Mouse (Mus musculus): Measurements from ENCODE around the gene Phospho1. TPM values are rescaled to one million over a fixed set of nuclear protein-coding genes. Genes with fewer than 3 reads are reported as not detected.

The Phospho1 gene
- total and polyA plus RNA-seq, 2 experiments: 1.6 to 31.8 TPM

DNA sequence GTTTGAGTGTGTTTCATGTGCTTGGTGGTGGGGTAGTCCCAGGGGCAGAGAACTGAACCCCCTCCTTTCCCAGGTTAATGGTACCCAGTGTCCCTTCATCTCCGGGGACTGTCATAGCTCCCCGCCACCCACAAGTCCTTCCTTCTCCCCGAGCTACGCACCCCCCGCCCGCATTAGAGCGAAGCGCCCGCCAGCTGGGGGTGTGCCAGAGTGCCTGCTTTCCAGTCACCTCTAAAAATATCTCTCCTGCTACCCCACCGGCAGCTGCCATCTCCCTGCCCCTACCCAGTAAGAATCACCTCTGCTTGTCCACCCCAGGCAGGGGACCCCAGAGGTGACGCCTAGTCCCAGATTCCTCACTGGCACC, 561 bp downstream of the Phospho1 start:
- H3K79me2 ChIP-seq (ENCODE audit: control insufficient read depth, insufficient read depth, low read length): no peaks in the 10 kb centered on the region
- H3K27ac ChIP-seq (replicated peaks; ENCODE audit: insufficient read depth, low read depth, low read length): no peak overlapping the region
- DNase-seq (ENCODE audit: extremely low read depth, low read depth, low spot score): no peak
- H3K4me3 ChIP-seq (ENCODE audit: insufficient read depth, low read depth, low read length): peak overlapping the region; percentile 82
- H3K27me3 ChIP-seq (ENCODE audit: control insufficient read depth, insufficient read depth, low read length): no peaks in the 10 kb centered on the region
- H3K36me3 ChIP-seq (ENCODE audit: control insufficient read depth, insufficient read depth, low read length): no peaks in the 10 kb centered on the region
- TF ChIP-seq CTCF (IDR thresholded peaks at IDR 0.05; ENCODE audit: low read depth, low read length) (no peak), POLR2A (IDR thresholded peaks at IDR 0.05; ENCODE audit: extremely low read depth, insufficient read depth, low read length) (no peak)
- WGBS: 5% methylated on average over 11 of the region's 11 CpGs
- H3K9ac ChIP-seq (ENCODE audit: low read depth, low read length): peak overlapping the region; percentile 83
- H3K4me1 ChIP-seq (ENCODE audit: control insufficient read depth, insufficient read depth, low read length): peaks cover 26% of the 10 kb centered on the region

- H3K79me2 ChIP-seq (ENCODE audit: control insufficient read depth, insufficient read depth, low read length): no peaks in the 10 kb centered on the region
- H3K36me3 ChIP-seq (ENCODE audit: control insufficient read depth, insufficient read depth, low read length): no peaks in the 10 kb centered on the region
- TF ChIP-seq POLR2A (IDR thresholded peaks at IDR 0.05; ENCODE audit: extremely low read depth, insufficient read depth, low read length) (no peak), CTCF (IDR thresholded peaks at IDR 0.05; ENCODE audit: low read depth, low read length) (no peak)
- no peak overlapping the region for H3K9ac ChIP-seq (ENCODE audit: low read depth, low read length)
- 37% methylated on average over 3 of the region's 3 CpGs for WGBS
- peak; percentile 16 for DNase-seq (ENCODE audit: extremely low read depth, low read depth, low spot score)
- H3K27ac ChIP-seq (replicated peaks; ENCODE audit: insufficient read depth, low read depth, low read length): no peak overlapping the region
- H3K4me3 ChIP-seq (ENCODE audit: insufficient read depth, low read depth, low read length): no peak overlapping the region
- peaks cover 5% of the 10 kb centered on the region; the same call in 1 of the 2 replicates for H3K27me3 ChIP-seq (ENCODE audit: control insufficient read depth, insufficient read depth, low read length)
- peaks cover 26% of the 10 kb centered on the region for H3K4me1 ChIP-seq (ENCODE audit: control insufficient read depth, insufficient read depth, low read length)
Measured at GRCm38 (mm10) chr11:95825625-95826024, 1.3 kb downstream of the Phospho1 start.

DNA sequence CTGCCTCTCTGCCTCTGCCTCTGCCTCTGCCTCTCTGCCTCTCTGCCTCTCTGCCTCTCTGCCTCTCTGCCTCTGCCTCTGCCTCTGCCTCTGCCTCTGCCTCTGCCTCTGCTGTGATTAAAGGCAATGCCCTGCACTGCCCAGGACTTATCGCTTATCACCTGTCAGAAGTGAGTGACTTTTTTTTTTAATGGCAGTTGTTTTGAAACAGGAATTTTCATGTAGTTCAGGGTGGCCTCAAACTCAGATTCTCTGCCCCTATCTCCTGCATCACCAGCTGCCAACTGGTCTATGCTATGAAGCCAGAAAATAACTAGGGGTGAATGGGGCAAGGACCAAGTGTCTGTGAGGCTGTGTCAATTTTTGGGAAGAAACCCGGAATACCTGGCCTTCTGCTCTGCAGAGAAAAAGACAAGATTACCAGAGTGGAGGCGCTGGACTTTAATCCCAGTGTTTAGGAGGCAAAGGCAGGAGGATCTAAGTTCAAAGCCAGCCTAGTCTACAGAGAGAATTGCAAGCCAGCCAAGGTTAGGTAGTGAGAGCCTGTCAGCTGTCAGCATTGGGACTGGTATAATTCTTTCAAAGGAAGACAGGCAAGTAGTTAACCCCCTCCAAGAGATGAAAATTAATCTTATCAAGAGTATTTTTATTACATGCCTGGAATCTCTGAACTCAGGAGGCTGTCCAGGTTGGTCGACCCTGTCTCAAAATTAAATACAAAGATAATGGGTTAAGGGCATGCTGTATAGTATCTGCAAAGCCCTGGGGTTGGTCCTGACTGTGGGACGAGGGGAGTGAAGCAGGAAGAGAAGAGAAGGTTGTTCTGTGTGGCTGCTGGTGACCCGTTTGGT, 2.2 kb downstream of the Phospho1 start:
- no peaks in the 10 kb centered on the region for H3K36me3 ChIP-seq (ENCODE audit: control insufficient read depth, insufficient read depth, low read length)
- H3K9ac ChIP-seq (ENCODE audit: low read depth, low read length): no peak overlapping the region
- no peak overlapping the region for H3K27ac ChIP-seq (replicated peaks; ENCODE audit: insufficient read depth, low read depth, low read length)

DNA sequence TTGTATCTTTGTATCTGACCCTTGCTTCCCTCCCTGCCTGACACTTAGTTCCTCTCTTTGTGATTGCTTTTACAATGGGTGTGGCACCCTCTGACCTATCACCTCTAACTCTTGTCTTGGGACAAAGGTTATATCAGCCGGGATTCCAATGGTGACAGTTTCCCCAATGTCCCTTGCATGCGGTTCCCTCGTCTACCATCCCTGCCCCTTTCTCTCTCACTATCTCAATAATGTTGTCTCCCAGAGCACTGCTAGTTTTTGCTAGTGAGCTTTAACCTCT, 2.8 kb downstream of the Phospho1 start:
- Histone ChIP-seq H3K4me3 (ENCODE audit: insufficient read depth, low read depth, low read length) (no peak overlapping the region), H3K9ac (ENCODE audit: low read depth, low read length) (no peak overlapping the region), H3K27ac (replicated peaks; ENCODE audit: insufficient read depth, low read depth, low read length) (no peak overlapping the region), H3K4me1 (ENCODE audit: control insufficient read depth, insufficient read depth, low read length) (peaks cover 17% of the 10 kb centered on the region), H3K36me3 (ENCODE audit: control insufficient read depth, insufficient read depth, low read length) (no peaks in the 10 kb centered on the region), H3K79me2 (ENCODE audit: control insufficient read depth, insufficient read depth, low read length) (no peaks in the 10 kb centered on the region), H3K27me3 (ENCODE audit: control insufficient read depth, insufficient read depth, low read length) (peaks cover 5% of the 10 kb centered on the region; the same call in 1 of the 2 replicates)
- peak; percentile 66 for DNase-seq (ENCODE audit: extremely low read depth, low read depth, low spot score)
- 2% methylated on average over 3 of the region's 3 CpGs for WGBS
- TF ChIP-seq POLR2A (IDR thresholded peaks at IDR 0.05; ENCODE audit: extremely low read depth, insufficient read depth, low read length): no peak
- no peak for TF ChIP-seq CTCF (IDR thresholded peaks at IDR 0.05; ENCODE audit: low read depth, low read length)

More for the DNA sequence above, 2.2 kb downstream of the Phospho1 start:
- WGBS: 46% methylated on average over 6 of the region's 6 CpGs
- no peak overlapping the region for H3K4me3 ChIP-seq (ENCODE audit: insufficient read depth, low read depth, low read length)
- peaks cover 5% of the 10 kb centered on the region; the same call in 1 of the 2 replicates for H3K27me3 ChIP-seq (ENCODE audit: control insufficient read depth, insufficient read depth, low read length)
- peaks cover 20% of the 10 kb centered on the region for H3K4me1 ChIP-seq (ENCODE audit: control insufficient read depth, insufficient read depth, low read length)
- TF ChIP-seq CTCF (IDR thresholded peaks at IDR 0.05; ENCODE audit: low read depth, low read length) (no peak), POLR2A (IDR thresholded peaks at IDR 0.05; ENCODE audit: extremely low read depth, insufficient read depth, low read length) (no peak)
- no peaks in the 10 kb centered on the region for H3K79me2 ChIP-seq (ENCODE audit: control insufficient read depth, insufficient read depth, low read length)
- peak; percentile 36 for DNase-seq (ENCODE audit: extremely low read depth, low read depth, low spot score)

- H3K9ac ChIP-seq (ENCODE audit: low read depth, low read length): no peak overlapping the region
- TF ChIP-seq CTCF (IDR thresholded peaks at IDR 0.05; ENCODE audit: low read depth, low read length) (peak; percentile 61), POLR2A (IDR thresholded peaks at IDR 0.05; ENCODE audit: extremely low read depth, insufficient read depth, low read length) (no peak)
- H3K27ac ChIP-seq (replicated peaks; ENCODE audit: insufficient read depth, low read depth, low read length): no peak overlapping the region
- WGBS: 21% methylated on average over 3 of the region's 3 CpGs
- DNase-seq (ENCODE audit: extremely low read depth, low read depth, low spot score): peak; percentile 54
- no peaks in the 10 kb centered on the region for H3K79me2 ChIP-seq (ENCODE audit: control insufficient read depth, insufficient read depth, low read length)
- peaks cover 17% of the 10 kb centered on the region for H3K4me1 ChIP-seq (ENCODE audit: control insufficient read depth, insufficient read depth, low read length)
- H3K4me3 ChIP-seq (ENCODE audit: insufficient read depth, low read depth, low read length): no peak overlapping the region
- no peaks in the 10 kb centered on the region for H3K36me3 ChIP-seq (ENCODE audit: control insufficient read depth, insufficient read depth, low read length)
- H3K27me3 ChIP-seq (ENCODE audit: control insufficient read depth, insufficient read depth, low read length): peaks cover 5% of the 10 kb centered on the region; the same call in 1 of the 2 replicates
Measured at GRCm38 (mm10) chr11:95827464-95828085, 3.3 kb downstream of the Phospho1 start.

All from liver, adult 2 months (tissue).